Mouse (Mus musculus): ENCODE results near the gene Bnip1. TPM values are rescaled to one million over a fixed set of nuclear protein-coding genes. Genes with fewer than 3 reads are reported as not detected.

Gene Bnip1
- polyA plus RNA-seq, 1 experiment from 2014 or later = 14.5 TPM

- H3K79me2 ChIP-seq (ENCODE audit: inconsistent target) = no peaks in the 10 kb centered on the region
- no peak overlapping the region for H3K4me3 ChIP-seq (ENCODE audit: inconsistent target)
- 54% methylated on average over 6 of the region's 6 CpGs for WGBS (ENCODE audit: missing documents)
- no peak overlapping the region for H3K27ac ChIP-seq
- no peaks in the 10 kb centered on the region for H3K36me3 ChIP-seq (ENCODE audit: inconsistent target)
Measured at GRCm38 (mm10) chr17:26816810-26817209, 35.9 kb downstream of the Bnip1 start.

DNA sequence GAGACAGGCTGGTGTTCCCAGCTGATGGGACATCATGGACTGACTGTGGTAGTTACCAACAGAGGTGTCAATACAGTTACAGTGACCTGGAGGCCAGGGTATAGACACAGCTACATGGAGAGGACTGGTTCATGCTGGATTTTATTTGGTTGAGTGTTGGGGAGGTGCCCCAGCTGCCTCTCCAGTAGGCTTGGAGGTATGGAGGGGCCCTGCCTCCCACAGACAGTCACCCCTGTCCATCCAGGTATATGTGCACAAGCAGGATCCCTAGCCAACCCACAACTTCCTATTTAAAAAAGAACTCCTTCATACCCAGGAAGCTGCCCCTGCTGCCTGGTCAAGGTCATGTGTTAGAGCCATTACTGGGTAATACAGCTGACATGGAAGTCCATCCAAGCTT, 36.9 kb downstream of the Bnip1 start:
- Histone ChIP-seq H3K4me3 (ENCODE audit: inconsistent target) (no peak overlapping the region), H3K27ac (no peak overlapping the region), H3K36me3 (ENCODE audit: inconsistent target) (no peaks in the 10 kb centered on the region), H3K79me2 (ENCODE audit: inconsistent target) (no peaks in the 10 kb centered on the region)

GRCm38 (mm10) chr17:26826131-26826530, 45.3 kb downstream of the Bnip1 start:
- WGBS (ENCODE audit: missing documents) = 72% methylated on average over 11 of the region's 17 CpGs
- Histone ChIP-seq H3K27ac (no peak overlapping the region), H3K36me3 (ENCODE audit: inconsistent target) (no peaks in the 10 kb centered on the region), H3K79me2 (ENCODE audit: inconsistent target) (no peaks in the 10 kb centered on the region), H3K4me3 (ENCODE audit: inconsistent target) (no peak overlapping the region)

GRCm38 (mm10) chr17:26833806-26834205, 52.9 kb downstream of the Bnip1 start:
- H3K36me3 ChIP-seq (ENCODE audit: inconsistent target) = no peaks in the 10 kb centered on the region
- no peak overlapping the region for H3K27ac ChIP-seq
- no peaks in the 10 kb centered on the region for H3K79me2 ChIP-seq (ENCODE audit: inconsistent target)
- H3K4me3 ChIP-seq (ENCODE audit: inconsistent target) = no peak overlapping the region
- WGBS (ENCODE audit: missing documents) = 85% methylated on average over 2 of the region's 2 CpGs

DNA sequence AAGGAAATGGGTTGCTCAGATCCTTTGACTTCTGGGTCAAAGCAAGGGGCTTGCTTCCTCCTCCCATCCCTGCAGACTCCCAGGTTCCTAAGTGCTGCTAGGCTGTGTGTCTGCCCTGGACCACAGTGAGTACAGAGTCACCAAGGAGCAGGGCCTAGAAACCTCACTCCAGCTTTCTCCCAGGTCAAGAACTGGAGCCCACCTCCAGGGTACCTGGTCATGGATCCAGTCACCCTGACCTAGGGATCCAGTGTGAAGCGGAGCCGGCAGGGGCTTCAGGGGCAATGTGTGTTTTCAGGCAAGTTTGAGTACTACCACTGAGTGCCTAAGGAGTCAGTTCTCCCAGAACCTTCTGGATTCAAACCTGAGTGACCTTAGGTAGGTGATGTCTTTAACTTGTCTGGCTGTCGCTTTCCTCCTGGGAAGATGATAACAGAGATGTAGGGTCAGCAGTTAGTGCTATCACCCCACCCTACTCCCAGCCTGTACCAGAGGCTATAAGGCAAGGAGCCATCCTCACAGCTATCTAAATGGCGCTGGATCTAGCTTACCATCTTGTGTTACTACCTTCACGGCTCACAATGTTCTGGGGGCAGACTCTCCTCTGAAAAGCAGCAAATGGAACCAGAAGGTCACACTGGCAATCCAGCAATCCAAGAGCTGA, 53.6 kb downstream of the Bnip1 start:
- H3K36me3 ChIP-seq (ENCODE audit: inconsistent target) = no peaks in the 10 kb centered on the region
- no peak overlapping the region for H3K4me3 ChIP-seq (ENCODE audit: inconsistent target)
- H3K79me2 ChIP-seq (ENCODE audit: inconsistent target) = no peaks in the 10 kb centered on the region
- 83% methylated on average over 5 of the region's 5 CpGs for WGBS (ENCODE audit: missing documents)
- no peak overlapping the region for H3K27ac ChIP-seq

DNA sequence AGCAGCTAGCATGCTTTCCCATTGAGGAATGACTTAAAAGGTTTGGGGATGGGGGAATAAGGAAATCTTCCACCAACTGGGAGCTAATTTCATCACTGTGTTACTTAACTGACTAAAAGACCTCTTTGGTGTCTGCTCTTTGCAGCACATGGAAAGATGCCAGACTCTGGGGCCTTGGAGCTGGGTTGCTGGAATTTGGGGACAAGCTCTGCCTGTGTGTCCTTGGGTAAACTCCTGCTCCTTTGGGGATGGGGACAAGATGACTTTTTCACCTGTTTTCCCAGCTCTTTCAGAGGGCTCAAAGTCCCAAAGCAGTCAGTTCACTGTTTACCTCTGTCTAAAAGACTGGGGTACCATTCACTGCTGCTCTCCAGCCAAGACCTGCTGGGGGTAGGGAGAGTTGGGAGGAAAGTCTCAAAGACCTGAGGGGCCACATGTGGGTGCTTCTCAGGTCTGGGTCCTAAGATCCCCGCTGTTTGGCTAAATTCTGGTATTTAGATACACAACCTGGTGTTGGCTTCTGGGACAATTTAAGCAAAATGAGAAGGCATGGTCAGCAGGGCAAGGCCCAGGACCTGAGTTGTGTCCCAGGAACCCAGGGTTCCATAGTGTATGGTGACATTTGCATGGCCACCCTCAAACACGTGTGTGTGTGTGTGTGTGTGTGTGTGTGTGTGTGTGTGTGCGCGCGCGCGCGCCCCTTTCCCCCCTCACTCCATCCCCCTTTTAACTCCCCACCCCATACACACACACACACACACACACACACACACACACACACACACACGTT, 54.3 kb downstream of the Bnip1 start:
- Histone ChIP-seq H3K27ac (no peak overlapping the region), H3K36me3 (ENCODE audit: inconsistent target) (no peaks in the 10 kb centered on the region), H3K79me2 (ENCODE audit: inconsistent target) (no peaks in the 10 kb centered on the region), H3K4me3 (ENCODE audit: inconsistent target) (no peak overlapping the region)
- 38% methylated on average over 2 of the region's 9 CpGs for WGBS (ENCODE audit: missing documents)

- H3K79me2 ChIP-seq (ENCODE audit: inconsistent target) = no peaks in the 10 kb centered on the region
- 38% methylated on average over 8 of the region's 8 CpGs for WGBS (ENCODE audit: missing documents)
- H3K36me3 ChIP-seq (ENCODE audit: inconsistent target) = no peaks in the 10 kb centered on the region
- H3K27ac ChIP-seq = no peak overlapping the region
- H3K4me3 ChIP-seq (ENCODE audit: inconsistent target) = no peak overlapping the region
Measured at GRCm38 (mm10) chr17:26835956-26836355, 55.1 kb downstream of the Bnip1 start.

DNA sequence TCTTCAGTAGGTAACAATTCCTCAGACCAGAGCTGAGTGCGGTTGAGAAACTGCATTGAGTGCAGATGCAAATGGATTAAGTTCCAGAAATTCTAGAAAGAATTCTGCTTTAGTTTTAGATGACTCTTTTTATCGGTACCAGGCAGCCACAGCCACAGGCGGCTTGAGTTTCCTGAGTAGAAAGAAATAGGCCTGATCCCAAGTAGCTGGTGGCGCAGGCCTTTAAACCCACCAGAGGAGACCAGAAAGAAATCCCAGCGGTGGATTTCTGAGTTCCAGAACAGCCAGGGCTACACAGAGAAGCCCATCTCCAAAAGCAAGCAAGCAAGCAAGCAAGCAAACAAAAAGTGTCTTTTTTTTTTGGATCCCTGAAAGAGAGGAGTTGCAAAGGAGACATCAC, 55.5 kb downstream of the Bnip1 start:
- H3K27ac ChIP-seq = no peak overlapping the region
- 28% methylated on average over 5 of the region's 5 CpGs for WGBS (ENCODE audit: missing documents)
- H3K4me3 ChIP-seq (ENCODE audit: inconsistent target) = no peak overlapping the region
- H3K79me2 ChIP-seq (ENCODE audit: inconsistent target) = no peaks in the 10 kb centered on the region
- no peaks in the 10 kb centered on the region for H3K36me3 ChIP-seq (ENCODE audit: inconsistent target)

DNA sequence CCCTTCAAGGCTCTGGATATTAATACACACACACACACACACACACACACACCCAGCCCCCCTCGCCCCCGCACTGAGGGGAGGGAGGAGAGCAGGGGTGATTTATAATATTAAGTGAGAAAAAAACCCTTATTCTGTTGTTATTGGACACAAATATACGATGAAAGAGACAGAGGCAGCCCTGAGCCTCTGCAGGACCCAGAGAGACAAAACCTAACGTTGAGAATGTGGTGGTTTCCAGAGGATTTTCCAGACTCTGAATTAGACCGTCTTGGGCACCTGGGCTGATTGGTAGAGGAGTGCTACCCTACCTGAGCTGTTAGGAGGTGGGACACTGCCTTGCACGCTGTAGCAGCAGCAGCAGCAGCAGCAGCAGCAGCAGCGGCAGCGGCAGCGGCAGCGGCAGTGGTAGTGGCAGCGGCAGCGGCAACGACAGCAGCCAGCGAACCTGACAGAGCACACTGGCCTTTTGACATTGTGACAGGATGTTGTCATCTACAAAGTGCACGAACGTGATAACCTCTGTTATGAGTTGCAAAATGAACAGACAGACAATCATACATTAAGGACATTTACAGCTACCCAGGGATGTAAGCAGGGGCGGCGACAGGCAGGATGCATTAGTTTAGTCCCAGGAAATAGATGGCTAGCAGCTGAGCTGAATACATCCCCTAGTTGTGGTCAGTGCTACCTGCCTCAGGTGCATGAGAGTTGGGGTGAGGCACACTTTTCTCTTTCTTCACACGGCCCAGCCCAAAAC, 56.1 kb downstream of the Bnip1 start:
- WGBS (ENCODE audit: missing documents) = 11% methylated on average over 17 of the region's 19 CpGs
- H3K4me3 ChIP-seq (ENCODE audit: inconsistent target) = no peak overlapping the region
- no peak overlapping the region for H3K27ac ChIP-seq
- no peaks in the 10 kb centered on the region for H3K79me2 ChIP-seq (ENCODE audit: inconsistent target)
- no peaks in the 10 kb centered on the region for H3K36me3 ChIP-seq (ENCODE audit: inconsistent target)

- Histone ChIP-seq H3K79me2 (ENCODE audit: inconsistent target) (no peaks in the 10 kb centered on the region), H3K36me3 (ENCODE audit: inconsistent target) (no peaks in the 10 kb centered on the region), H3K4me3 (ENCODE audit: inconsistent target) (no peak overlapping the region), H3K27ac (no peak overlapping the region)
- WGBS (ENCODE audit: missing documents) = 17% methylated on average over 7 of the region's 7 CpGs
Measured at GRCm38 (mm10) chr17:26837546-26837985, 56.7 kb downstream of the Bnip1 start.

GRCm38 (mm10) chr17:26838191-26838910, 57.5 kb downstream of the Bnip1 start:
- WGBS (ENCODE audit: missing documents) = 6% methylated on average over 28 of the region's 37 CpGs
- H3K27ac ChIP-seq = no peak overlapping the region
- no peak overlapping the region for H3K4me3 ChIP-seq (ENCODE audit: inconsistent target)
- no peaks in the 10 kb centered on the region for H3K36me3 ChIP-seq (ENCODE audit: inconsistent target)
- no peaks in the 10 kb centered on the region for H3K79me2 ChIP-seq (ENCODE audit: inconsistent target)

- no peak overlapping the region for H3K27ac ChIP-seq
- no peak overlapping the region for H3K4me3 ChIP-seq (ENCODE audit: inconsistent target)
- 3% methylated on average over 87 of the region's 87 CpGs for WGBS (ENCODE audit: missing documents)
- H3K36me3 ChIP-seq (ENCODE audit: inconsistent target) = no peaks in the 10 kb centered on the region
- no peaks in the 10 kb centered on the region for H3K79me2 ChIP-seq (ENCODE audit: inconsistent target)
Measured at GRCm38 (mm10) chr17:26838911-26839717, 58.2 kb downstream of the Bnip1 start.

GRCm38 (mm10) chr17:26839718-26840438, 59.0 kb downstream of the Bnip1 start:
- WGBS (ENCODE audit: missing documents) = 9% methylated on average over 26 of the region's 26 CpGs
- Histone ChIP-seq H3K4me3 (ENCODE audit: inconsistent target) (no peak overlapping the region), H3K27ac (no peak overlapping the region), H3K79me2 (ENCODE audit: inconsistent target) (no peaks in the 10 kb centered on the region), H3K36me3 (ENCODE audit: inconsistent target) (no peaks in the 10 kb centered on the region)
